Mouse (Mus musculus): ENCODE results near the gene Lfng. TPM values are rescaled to one million over a fixed set of nuclear protein-coding genes. Genes with fewer than 3 reads are reported as not detected.

The Lfng gene
- polyA plus RNA-seq, 1 experiment from 2014 or later, result 11.4 TPM

DNA sequence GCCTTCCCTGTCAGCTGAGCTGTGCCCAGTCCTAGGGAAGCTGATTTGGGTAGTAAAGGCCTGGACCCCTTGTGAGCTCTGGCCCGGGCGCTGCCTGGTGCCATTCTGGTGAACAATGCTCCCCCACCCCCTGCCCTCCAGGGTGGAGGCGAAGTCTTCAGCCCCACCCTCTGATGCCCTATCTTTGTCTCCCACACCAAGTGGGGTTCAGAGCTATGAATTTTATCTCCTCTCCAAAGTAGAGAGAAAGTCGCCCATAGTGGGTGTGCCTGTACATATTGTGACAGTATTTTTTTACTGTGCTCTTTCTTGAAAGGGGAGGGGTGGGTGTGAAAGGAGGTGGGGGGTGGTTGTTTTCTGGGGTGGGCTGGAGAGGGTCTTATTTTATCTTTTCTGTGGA, 7.7 kb downstream of the Lfng start:
- H3K36me3 ChIP-seq (ENCODE audit: control insufficient read depth, insufficient read depth, low read length), result 0 out of 2 replicates have a peak, but pooled peaks cover 3% of the 10 kb centered on the region
- WGBS, result 75% methylated on average over 4 of the region's 4 CpGs
- DNase-seq (ENCODE audit: low spot score), result no peak
- no peaks in the 10 kb centered on the region for H3K9me3 ChIP-seq (ENCODE audit: control insufficient read depth, low read length)
- H3K4me3 ChIP-seq (ENCODE audit: low read depth, low read length), result no peak overlapping the region
- H3K9ac ChIP-seq (ENCODE audit: low read length), result no peak overlapping the region
- TF ChIP-seq CTCF (IDR thresholded peaks at IDR 0.05; ENCODE audit: low read depth) (no peak), EP300 (optimal IDR thresholded peaks at IDR 0.05) (no peak)
- H3K4me1 ChIP-seq (replicated peaks; ENCODE audit: control insufficient read depth, insufficient read depth), result peaks cover 11% of the 10 kb centered on the region; the same call in 1 of the 2 replicates
- ATAC-seq (ENCODE audit: low FRiP score, low TSS enrichment), result no peak
- H3K27ac ChIP-seq (replicated peaks), result no peak overlapping the region
- no peak overlapping the region for H3K4me2 ChIP-seq (replicated peaks; ENCODE audit: low read depth)
- no peaks in the 10 kb centered on the region for H3K27me3 ChIP-seq (ENCODE audit: control insufficient read depth, insufficient read depth, low read length)

- WGBS, result 72% methylated on average over 10 of the region's 10 CpGs
- Histone ChIP-seq H3K9me3 (ENCODE audit: control insufficient read depth, low read length) (no peaks in the 10 kb centered on the region), H3K4me2 (replicated peaks; ENCODE audit: low read depth) (no peak overlapping the region)
Observed at GRCm38 (mm10) chr5:140615321-140616109, 8.4 kb downstream of the Lfng start.

DNA sequence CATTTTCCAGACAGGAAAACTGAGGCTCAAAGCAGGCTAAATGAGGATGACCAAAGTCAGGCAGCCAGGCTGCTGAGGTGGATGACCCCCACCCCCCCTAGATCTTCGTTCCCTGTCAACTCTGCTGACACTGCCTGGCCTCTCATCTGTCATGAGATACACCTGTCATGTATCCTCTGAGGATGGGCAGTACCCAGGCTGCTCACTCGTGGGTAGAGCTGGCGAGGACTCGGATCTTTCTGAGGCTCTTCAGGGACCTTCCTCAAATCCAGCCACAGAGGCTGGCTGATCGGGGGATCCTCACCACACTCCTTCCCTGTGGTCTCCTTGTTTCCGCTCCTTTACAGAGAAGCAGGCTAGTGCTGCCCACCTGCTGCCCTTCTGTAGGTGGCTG, 9.0 kb downstream of the Lfng start:
- H3K27ac ChIP-seq (replicated peaks), result no peak overlapping the region
- H3K4me3 ChIP-seq (ENCODE audit: low read depth, low read length), result no peak overlapping the region
- TF ChIP-seq EP300 (optimal IDR thresholded peaks at IDR 0.05) (no peak), CTCF (IDR thresholded peaks at IDR 0.05; ENCODE audit: low read depth) (no peak)
- no peaks in the 10 kb centered on the region for H3K27me3 ChIP-seq (ENCODE audit: control insufficient read depth, insufficient read depth, low read length)
- DNase-seq (ENCODE audit: low spot score) (no peak), ATAC-seq (ENCODE audit: low FRiP score, low TSS enrichment) (no peak)
- 77% methylated on average over 6 of the region's 6 CpGs for WGBS
- H3K4me1 ChIP-seq (replicated peaks; ENCODE audit: control insufficient read depth, insufficient read depth), result peaks cover 7% of the 10 kb centered on the region; the same call in 1 of the 2 replicates
- H3K9ac ChIP-seq (ENCODE audit: low read length), result no peak overlapping the region
- H3K4me2 ChIP-seq (replicated peaks; ENCODE audit: low read depth), result no peak overlapping the region
- no peaks in the 10 kb centered on the region for H3K9me3 ChIP-seq (ENCODE audit: control insufficient read depth, low read length)
- H3K36me3 ChIP-seq (ENCODE audit: control insufficient read depth, insufficient read depth, low read length), result 0 out of 2 replicates have a peak, but pooled peaks cover 3% of the 10 kb centered on the region

More at GRCm38 (mm10) chr5:140615321-140616109, 8.4 kb downstream of the Lfng start:
- TF ChIP-seq CTCF (IDR thresholded peaks at IDR 0.05; ENCODE audit: low read depth) (no peak), EP300 (optimal IDR thresholded peaks at IDR 0.05) (no peak)
- 0 out of 2 replicates have a peak, but pooled peaks cover 3% of the 10 kb centered on the region for H3K36me3 ChIP-seq (ENCODE audit: control insufficient read depth, insufficient read depth, low read length)
- H3K27me3 ChIP-seq (ENCODE audit: control insufficient read depth, insufficient read depth, low read length), result no peaks in the 10 kb centered on the region
- H3K4me3 ChIP-seq (ENCODE audit: low read depth, low read length), result no peak overlapping the region
- ATAC-seq (ENCODE audit: low FRiP score, low TSS enrichment) (no peak), DNase-seq (ENCODE audit: low spot score) (no peak)
- H3K9ac ChIP-seq (ENCODE audit: low read length), result no peak overlapping the region
- H3K4me1 ChIP-seq (replicated peaks; ENCODE audit: control insufficient read depth, insufficient read depth), result peaks cover 11% of the 10 kb centered on the region; the same call in 1 of the 2 replicates
- H3K27ac ChIP-seq (replicated peaks), result no peak overlapping the region

DNA sequence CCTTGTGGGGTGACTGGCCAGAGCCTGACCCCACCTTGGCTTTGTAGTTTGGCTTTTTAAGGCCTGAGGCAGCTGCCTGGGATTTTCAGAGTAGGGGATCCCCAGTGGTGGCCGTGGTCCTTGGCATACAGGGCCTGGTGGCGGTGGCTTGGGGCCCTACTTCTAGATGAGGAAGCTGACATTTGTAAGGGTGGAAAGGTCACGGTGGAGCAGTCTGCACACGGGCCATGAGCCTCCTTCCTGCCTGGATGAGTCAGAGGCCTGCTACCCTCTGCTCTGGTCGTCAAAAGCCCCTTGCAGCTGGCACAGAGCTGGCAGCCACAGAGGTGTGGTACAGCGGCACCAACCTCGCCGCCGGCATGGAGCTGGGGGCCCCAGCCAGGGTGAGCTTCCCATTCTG, 9.6 kb downstream of the Lfng start:
- Histone ChIP-seq H3K9me3 (ENCODE audit: control insufficient read depth, low read length) (no peaks in the 10 kb centered on the region), H3K4me1 (replicated peaks; ENCODE audit: control insufficient read depth, insufficient read depth) (peaks cover 2% of the 10 kb centered on the region; the same call in 1 of the 2 replicates), H3K27me3 (ENCODE audit: control insufficient read depth, insufficient read depth, low read length) (no peaks in the 10 kb centered on the region), H3K9ac (ENCODE audit: low read length) (no peak overlapping the region), H3K27ac (replicated peaks) (peak overlapping the region; percentile 45; the same call in 1 of the 2 replicates), H3K4me2 (replicated peaks; ENCODE audit: low read depth) (no peak overlapping the region), H3K36me3 (ENCODE audit: control insufficient read depth, insufficient read depth, low read length) (0 out of 2 replicates have a peak, but pooled peaks cover 3% of the 10 kb centered on the region), H3K4me3 (ENCODE audit: low read depth, low read length) (no peak overlapping the region)
- peak; percentile 31 for ATAC-seq (ENCODE audit: low FRiP score, low TSS enrichment)
- 53% methylated on average over 9 of the region's 9 CpGs for WGBS
- DNase-seq (ENCODE audit: low spot score), result peak; percentile 45
- TF ChIP-seq EP300 (optimal IDR thresholded peaks at IDR 0.05) (no peak), CTCF (IDR thresholded peaks at IDR 0.05; ENCODE audit: low read depth) (no peak)

GRCm38 (mm10) chr5:140617714-140618113, 10.6 kb downstream of the Lfng start:
- ATAC-seq (ENCODE audit: low FRiP score, low TSS enrichment), result no peak
- 62% methylated on average over 5 of the region's 5 CpGs for WGBS
- no peak overlapping the region for H3K9ac ChIP-seq (ENCODE audit: low read length)
- no peak overlapping the region for H3K27ac ChIP-seq (replicated peaks)
- no peak overlapping the region for H3K4me2 ChIP-seq (replicated peaks; ENCODE audit: low read depth)
- no peak overlapping the region for H3K4me3 ChIP-seq (ENCODE audit: low read depth, low read length)
- TF ChIP-seq EP300 (optimal IDR thresholded peaks at IDR 0.05) (no peak), CTCF (IDR thresholded peaks at IDR 0.05; ENCODE audit: low read depth) (no peak)
- H3K27me3 ChIP-seq (ENCODE audit: control insufficient read depth, insufficient read depth, low read length), result no peaks in the 10 kb centered on the region
- no peaks in the 10 kb centered on the region for H3K4me1 ChIP-seq (replicated peaks; ENCODE audit: control insufficient read depth, insufficient read depth)
- H3K9me3 ChIP-seq (ENCODE audit: control insufficient read depth, low read length), result no peaks in the 10 kb centered on the region
- H3K36me3 ChIP-seq (ENCODE audit: control insufficient read depth, insufficient read depth, low read length), result peaks cover 9% of the 10 kb centered on the region
- no peak for DNase-seq (ENCODE audit: low spot score)
